Mouse (Mus musculus) lung, postnatal 25 days (tissue): ENCODE data around the gene Trak1.
"Not testable (repeated sequence)": the region's sequence is repeated elsewhere in the genome, so short reads cannot be mapped to it uniquely, and the experiment has no call there.

ENCODE experiments used
- DNase-seq: peaks from one replicate; pipeline ENCODE4 v3.0.0; 2022; ENCODE audit warnings: low spot score

The Trak1 gene

DNA sequence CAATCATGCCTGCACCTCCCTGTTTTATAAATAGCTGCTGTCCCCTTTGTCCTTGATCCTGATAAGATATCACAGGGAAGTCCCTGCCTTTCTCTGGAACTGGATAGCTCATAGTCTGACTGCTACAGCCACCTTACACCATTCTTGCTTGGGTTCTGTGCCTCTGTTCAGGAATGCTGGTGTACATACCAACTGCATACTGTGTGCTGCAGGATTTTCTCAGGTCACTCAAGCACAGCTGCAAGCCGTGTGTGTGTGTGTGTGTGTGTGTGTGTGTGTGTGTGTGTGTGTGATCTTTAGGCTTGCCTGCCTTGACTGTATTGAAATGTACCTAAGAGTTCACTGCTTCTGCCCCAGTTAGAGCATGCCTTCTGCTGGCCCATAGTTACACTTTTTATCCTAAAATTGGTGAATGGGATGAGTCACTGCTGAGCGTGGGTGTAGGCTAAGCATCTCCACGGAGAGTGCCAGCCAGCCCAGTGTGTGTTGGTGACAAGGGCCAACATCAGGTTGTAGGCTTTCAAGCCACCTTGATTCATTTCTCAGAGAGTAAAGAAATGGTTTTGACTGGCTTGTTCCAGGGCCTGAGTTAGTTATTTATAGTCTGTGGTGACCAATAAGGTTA lies 138.1 kb downstream of the Trak1 start:
- no peak for DNase-seq

DNA sequence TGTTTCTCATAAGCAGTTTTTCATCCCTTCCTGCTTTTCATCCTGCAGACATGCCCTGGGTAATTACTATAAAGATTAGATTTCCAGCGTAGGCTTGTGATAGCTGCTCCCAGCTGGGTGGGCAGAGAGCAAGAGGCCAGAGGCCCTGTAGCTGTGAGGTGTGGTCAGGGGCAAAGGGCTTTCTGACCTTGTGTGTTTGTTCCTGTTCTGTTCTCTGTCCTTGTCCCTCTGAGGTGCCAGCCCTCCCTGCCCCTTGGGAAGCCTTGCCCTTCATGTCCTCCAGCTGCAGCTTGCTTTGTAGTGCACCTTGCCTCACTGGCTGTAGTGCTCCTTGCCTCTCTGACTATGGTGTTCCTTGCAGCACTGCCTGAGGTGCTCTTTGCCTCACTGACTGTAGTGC lies 139.2 kb downstream of the Trak1 start:
- no peak for DNase-seq

DNA sequence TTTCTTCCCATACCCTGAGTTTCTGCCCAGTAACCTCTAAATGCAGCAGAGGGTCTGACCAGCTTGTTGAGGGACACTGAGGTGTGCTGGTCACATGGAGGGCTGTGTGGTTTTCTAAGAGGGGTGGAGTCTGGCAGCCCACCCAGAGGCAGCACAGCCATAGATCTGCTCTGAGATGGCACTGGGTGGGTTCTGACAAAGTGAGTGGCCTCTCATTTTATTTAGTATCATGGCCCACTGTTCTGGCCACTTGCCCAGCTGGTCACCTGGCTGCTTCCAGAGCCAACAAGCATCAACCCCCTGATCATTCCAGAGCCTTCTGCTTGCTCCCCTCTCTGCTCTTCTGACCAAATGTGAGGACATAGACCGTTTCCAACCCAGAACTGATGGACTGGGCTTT lies 144.8 kb downstream of the Trak1 start:
- DNase-seq: no peak

DNA sequence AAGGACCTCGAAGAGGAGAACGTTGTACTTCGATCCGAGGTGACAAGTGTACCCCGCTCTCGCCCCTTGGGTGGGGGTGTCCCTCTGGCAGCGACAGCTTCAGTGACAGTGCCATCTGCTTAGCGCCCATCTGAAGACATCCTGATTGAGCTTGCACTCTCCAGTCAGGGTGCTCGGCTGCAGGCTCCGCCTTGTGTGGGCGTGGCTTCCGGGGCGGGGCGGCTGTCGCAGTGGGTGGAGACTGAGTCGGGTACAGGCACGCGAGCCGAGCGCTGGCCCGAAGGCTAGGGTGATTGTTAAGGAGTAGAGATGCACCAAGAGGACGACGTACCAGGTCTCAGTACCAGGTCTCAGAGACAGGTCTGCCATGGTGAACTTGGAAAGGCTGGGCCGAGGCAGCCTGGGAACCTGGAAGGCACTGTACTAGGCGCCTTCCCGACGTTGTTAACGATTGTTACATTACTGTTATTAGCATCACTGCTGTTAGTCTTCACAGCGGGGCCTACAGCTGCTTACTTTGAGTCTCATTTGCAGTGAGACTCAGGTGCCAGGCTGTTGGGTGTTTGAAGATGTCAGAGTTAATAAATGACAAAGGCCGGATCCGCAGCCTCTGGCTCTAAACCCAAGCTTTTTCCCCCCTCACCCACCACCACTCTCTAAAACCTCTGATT lies 146.5 kb downstream of the Trak1 start:
- DNase-seq: no peak

DNA sequence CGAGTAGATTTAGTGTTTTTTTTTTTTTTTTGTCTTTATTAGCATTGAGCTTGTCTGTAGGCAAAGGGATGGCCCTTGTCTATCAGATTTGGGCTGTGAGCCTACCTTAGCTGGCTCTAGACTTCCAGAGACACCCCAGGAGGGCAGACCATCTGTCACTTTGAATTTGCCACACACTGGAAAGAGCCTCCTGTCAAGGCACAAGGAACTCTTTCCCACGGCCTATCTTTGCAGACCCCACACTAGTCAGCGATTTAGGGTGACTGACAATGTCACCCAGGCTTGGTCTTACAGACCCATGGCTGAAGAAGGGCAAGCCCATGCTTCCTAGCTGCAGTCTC lies 147.0 kb downstream of the Trak1 start:
- DNase-seq: no peak

DNA sequence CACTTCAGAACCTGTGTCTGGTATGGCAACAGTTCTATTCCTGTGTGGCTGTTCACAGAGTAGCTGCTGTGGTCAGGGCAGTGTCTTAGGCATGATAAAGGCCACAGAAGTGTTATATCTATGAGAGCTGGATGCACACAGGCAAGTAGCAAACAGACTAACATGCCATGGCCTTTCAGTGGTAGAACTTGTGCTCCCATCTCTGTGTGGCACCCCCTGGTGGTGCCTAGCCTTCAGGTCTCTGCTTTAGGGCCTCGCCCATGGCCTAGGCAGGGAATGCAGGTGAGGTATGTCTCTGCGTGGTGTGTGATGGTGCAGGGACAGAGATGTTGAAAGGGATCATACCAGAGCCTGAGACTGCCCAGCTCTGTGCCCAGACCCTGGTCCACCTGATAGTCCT lies 148.1 kb downstream of the Trak1 start:
- DNase-seq: no peak

DNA sequence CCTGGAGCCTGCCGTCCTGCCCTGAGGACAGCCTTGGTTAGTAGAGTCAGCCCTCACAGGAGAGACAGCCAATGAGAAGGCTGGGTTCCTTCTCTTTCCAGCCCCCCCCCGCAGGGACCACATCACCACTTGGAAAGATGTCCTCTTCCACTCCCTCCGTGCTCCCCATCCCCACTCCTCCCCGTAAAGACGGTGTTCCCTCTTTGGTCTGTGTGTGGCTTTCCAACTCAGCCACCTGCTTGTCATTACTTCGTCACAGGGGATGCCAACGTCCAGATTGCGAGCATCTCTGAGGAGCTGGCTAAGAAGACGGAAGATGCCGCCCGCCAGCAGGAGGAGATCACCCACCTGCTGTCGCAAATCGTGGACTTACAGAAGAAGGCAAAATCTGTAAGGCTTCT lies 149.1 kb downstream of the Trak1 start:
- no peak for DNase-seq

DNA sequence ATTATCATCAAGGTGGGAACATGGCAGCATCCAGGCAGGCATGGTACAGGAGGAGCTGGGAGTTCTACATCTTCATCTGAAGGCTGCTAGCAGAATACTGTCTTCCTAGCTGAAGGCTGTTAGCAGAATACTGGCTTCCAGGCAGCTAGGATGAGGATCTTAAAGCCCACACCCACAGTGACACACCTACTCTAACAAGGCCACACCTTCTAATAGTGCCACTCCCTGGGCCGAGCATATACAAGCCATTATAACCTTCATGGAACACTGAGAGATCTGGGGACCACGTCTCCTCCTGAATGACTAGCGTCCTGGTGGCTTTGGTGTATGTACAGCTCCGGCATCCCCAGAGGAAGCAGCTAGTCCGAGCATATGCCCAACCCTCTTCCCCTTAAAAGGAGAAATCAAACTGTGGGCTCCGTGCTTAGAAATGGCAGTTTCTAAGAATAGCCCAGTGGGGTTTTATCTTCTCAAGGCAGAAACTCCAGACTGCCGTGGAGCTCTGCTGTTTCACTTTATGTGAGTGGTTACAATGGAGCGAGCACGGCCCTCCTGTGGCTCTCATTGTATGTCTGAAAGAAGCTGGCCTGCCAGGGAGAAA lies 155.1 kb downstream of the Trak1 start:
- not testable (repeated sequence) for DNase-seq

DNA sequence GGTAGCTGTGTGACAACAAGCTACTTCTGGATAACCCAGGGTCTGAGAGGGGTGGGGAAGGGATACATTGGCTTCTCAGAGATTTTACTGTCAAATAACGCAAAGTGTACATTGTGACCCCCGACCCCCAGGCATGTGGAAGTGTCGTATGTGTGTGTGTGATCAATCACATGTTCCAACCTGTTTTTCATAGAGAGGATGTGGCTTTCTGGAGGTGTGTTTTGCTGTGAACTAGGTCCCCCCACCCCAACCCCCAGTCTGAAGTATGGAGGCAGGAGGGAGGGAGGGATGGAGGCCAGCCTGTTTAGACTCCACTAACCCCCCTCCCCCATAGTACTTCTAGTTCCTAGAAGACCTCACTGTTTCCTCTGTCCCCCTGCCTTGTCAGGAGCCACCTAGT lies 157.6 kb downstream of the Trak1 start:
- peak; percentile 15 for DNase-seq

DNA sequence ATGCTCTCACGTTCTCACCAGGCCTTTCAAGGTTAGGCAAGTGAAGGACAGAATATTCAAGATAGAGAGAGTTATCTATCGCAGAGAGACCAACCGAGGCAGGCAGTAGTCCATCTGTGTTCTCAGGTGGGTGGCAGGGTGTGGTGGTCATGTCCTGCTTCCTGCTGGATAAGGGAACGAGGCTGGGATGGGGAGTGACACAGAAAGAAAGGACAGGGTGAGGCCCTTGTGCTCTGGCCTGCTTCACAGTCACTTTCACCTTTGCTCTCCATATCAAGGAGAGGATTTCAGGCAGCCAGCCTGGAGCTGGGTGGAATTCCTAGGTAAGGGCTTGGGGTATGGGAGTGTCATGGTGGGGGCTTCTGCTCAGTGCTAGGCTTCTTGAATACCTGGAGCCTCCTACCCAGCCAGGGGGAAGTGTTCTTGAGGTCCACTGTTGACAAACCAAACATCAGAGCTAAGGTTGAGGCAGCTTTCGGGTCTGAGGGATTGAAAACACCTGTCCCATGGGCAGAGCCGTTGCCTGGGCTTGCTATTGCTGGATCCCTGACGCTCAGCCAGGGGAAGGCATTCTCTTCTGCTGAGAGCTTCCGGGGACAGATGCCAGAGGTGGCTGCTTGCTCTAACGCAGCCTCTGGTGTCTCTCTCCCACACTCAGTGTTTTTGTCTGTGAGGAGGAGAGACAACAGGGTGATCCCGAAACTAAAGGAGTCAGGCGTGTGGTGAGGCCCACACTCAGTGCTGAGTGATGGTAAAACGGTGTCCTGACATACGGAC lies 159.6 kb downstream of the Trak1 start:
- DNase-seq: no peak

DNA sequence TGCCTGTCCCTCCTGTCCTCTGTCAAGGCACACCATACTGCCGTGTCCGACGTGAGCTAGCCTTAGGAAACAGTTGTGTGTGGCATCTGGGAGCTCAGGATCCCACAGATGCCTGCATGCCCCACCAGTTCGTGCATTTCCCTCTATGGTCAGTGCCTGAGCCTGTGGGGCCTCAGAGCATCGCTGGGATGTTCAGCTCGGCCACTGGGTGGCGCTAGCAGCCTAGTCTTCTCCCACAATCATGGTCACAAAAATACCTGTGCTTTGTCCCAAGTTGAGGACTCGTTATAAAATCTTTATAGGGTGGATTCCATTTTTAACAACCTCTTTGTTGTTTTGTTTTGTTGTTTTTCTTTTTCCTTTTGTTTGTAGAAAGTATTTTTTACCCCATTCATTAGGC lies 161.2 kb downstream of the Trak1 start:
- peak; percentile 25 for DNase-seq

DNA sequence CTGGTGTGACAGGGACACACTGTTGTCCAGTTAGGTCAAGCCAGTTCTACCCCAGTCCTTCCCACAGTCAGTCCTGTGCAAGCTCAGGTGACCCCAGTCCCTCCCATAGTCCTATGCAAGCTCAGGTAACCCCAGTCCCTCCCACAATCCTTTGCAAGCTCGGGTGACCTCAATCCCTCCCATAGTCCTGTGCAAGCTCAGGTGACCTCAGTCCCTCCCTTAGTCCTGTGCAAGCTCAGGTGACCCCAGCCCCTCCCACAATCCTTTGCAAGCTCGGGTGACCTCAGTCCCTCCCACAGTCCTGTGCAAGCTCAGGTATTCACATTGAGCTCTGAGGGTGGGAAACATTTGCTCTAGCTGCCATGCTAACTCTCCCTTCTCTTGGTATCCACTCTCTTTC lies 162.6 kb downstream of the Trak1 start:
- DNase-seq: no peak

DNA sequence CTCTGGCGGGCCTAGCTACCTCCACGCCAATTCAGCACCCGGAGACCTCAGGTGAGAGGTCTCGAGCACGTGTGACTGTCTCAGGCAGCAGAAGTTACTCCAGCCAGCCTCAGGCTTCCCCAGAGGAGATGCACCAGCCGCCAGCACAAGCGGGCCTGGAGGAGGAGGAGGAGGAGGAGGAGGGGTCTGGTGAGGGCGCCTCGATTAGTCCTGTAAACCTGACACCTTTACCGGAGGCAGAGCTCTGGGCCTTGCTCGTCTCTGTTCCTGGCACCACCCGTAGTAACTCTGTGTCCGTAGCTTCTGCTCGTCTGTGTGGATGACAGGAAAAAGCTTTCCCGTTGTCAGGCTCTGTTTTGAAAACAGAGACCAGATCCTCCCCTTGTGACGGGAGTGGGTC lies 163.2 kb downstream of the Trak1 start:
- no peak for DNase-seq

DNA sequence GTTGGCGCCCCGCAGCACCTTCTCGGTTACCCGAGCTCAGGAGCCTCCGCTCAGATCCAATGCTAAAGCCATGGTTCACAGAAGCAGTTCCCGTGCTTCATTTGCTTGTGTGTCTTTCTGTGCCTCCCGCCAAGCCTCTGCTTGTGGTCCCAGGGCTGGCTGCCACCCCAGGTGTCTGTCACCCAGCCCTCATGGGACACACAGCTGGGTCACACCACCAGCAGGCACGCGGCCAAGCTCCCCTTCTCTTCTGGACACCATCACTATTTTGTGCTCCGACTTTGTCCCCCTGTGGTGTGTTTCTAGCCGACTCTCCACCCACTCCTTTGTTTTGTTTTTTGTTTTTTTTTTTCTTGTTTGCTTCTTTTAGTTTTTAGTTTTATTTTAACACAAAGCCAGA lies 170.2 kb downstream of the Trak1 start:
- no peak for DNase-seq

DNA sequence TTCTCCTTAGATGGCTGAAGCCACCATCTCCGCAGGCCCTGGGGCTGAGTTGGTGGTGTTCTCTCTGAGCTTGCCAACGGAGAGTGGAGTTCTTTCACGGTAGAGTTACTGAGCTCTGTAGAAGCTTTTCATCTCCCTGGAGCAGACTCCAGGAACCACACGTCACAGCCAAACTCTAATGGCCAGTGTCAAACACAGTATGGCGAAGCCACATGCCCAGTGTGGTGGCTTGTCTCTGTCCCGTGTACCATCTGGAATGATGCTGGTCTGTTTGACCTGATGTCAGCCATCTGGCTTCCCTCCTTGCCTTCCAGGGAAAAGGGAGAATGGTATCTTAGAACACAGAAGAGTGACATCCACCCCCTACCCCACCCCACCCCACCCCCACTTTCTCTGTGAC lies 172.4 kb downstream of the Trak1 start:
- no peak for DNase-seq

DNA sequence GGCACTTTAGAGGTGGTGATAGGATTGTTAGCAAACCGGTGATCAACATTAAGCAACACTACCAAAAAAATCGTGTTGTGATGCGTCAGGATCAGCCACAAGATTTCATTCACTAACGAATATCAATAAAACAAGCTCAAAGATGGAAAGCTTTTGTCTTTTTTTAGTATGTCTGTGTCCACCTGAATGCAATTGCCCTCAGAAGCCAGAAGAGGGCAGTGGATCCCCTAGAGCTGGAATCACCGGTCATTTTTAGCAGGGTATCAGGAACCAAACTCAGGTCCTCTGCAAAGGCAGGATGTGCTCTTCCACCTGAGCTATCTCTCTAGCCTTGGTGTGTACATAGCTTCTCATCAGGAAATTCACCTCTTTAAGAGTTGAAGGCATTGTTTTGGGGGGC lies 177.5 kb downstream of the Trak1 start:
- DNase-seq: no peak

DNA sequence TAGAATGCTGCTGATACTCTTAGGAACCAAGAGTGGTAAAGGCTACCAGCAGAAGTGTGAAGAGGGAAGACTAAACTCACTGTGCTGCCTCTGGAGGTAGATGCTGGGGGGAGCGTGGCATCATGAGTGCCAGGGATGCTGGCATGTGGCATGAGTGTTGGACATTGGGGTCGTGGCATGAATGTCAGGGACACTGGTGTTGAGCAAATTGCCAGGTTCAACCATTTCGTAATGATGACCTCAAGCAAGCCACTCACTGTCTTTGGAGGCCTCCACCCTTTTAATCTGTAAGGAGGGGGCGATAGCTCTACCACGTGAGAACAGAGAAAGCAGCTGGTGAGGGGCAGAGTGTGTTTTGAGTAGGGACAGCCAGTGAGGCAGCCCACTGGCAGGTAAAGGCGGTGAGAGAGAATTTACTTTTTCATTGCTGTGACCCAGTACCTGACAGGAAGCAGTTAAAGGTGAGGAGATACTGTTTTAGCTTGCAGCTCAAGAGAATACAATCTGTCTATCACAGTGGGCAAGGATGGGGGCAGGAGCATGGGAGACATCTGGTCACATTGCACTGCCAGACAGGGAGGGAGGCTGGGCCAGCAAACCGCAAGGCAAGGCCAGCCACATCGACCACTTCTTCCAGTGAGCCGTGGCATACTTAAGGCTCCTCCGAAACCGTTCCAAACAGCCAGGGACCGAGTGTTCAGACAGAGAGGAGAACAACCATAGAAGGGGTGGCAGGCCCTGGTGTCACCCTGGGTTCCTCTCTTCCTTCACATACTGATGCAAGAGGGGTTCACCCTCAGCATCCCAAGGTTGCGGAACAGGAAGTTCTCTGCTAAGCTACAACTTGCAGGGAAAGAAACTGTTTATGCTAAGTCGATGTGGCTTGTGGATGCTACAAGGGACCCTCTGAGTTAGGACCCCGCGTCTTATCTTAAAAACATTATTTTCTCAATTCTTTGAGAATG lies 178.5 kb downstream of the Trak1 start:
- no peak for DNase-seq

DNA sequence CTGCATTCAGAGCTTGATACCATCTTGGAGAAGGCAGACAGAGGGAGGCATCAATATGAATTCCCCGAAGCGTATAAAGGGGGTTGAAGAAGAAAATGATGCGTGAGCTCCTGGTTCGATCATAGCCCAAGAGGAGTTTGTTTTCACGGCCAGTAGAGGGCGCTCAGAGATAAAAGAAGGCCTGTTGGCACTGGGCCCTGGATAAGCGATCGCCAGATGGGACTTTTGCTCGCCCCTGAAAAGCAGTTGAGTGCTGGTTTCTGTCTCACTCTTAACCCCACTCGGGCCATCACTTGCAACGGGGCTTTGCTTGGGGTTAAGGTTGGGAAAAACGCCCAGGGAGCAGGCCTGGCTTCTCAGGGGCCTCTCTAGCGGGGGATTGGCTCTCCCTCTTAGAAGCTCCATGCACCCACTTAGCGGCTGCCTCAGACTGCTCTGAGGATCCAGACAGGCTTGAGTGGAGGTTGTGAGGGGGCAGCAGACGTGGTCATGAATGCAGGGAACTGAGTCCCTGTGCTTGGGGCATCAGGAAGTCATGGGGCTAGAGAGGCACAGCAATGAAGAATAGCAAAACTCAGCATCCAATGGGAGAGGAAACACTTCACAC lies 180.1 kb downstream of the Trak1 start:
- DNase-seq: peak; percentile 55

DNA sequence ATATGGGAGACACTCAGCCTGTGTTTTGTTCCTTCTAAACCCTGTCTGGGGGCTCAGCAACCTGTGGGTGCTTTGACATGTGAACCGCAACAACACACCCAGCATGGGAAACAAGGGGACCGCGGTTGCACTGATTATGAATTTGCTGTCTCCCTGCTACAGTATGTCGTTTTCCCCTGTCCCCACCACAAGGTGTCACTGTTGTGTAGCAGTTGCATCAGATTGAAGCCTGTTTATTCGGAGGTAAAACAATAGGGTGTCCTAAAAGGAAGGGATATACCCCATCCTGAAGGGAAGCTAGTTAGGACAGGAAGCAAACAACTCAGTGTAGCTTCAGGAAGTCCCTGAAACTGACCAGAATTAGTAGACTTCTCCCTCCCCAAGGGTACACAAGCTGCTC lies 182.2 kb downstream of the Trak1 start:
- peak; percentile 57 for DNase-seq

DNA sequence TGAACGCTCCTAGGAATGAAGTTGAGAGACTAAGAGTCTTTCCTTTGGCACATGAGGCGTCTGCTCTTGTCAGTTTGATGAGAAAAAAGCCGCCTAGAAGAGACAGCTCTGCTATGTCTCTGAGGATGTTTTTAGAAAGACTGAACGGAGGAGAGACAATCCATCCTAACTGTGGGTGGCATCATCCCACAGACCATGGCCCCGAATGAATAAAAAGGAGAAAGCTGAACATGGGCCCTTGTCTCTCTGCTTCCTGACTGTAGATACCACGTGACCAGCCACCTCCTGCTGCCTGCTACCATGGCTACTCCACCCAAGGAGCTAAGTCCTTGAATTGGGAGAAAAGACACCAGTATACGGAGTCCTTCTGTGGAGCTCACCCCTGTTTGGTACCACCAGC lies 189.9 kb downstream of the Trak1 start:
- DNase-seq: no peak

DNA sequence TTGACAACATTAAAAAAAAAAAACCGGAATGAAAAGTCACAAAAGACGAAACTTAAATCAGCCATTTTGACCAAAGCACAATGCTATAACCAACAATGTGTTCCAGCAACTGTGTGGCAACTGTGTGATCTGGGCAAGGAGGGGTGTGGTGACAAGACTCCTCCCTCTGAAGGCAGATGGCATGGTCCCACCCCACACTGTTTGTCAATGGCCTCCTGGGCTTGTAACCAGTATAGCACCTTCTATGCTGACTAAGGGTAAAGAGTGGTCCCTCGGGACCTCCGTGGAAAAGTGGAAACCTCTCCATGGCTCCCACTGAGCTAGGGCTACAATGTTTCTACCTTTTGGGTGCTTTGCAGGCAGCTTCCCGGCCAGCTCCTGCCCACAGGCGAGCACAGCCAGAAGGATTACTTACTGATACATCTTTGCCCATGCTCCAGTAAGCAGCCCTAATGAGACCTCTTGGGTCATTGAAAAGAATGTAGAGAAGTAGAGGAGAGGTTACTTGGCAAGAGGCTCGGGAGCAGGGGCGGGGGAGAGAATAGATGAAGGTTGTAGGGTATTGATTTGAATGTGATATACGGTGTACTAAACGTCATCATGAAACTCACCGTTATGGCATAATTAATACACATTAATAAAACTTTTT lies 194.4 kb downstream of the Trak1 start:
- DNase-seq: no peak
